Mouse (Mus musculus) urinary bladder, postnatal 25 days (tissue): ENCODE data around the gene Fgf9.

Source experiments
- DNase-seq: peaks from one replicate; pipeline ENCODE4 v3.0.0; 2022; ENCODE audit warnings: low spot score

The Fgf9 gene

GRCm38 (mm10) chr14:58089486-58089885 is 19.1 kb downstream of the Fgf9 start:
- no peak for DNase-seq

DNA sequence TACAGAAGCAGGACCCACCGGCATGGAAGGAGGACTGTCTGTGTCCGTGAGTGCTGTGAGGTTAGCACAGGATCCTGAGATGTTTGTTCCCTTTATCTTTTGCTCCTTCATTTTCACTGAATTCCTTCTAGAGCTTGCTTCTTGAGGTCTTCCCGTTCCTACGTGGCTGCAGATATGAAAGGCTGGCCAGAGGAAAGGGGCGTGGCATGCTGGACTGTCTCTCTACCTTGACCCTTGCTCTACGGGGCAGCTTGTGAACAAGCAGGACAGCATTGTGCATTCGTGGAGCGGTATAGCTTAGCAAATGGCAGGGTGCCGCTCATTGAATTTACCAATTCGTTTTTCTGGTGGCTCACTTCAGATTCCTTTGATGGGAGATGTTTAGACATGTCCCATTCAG is 21.0 kb downstream of the Fgf9 start:
- DNase-seq = no peak

DNA sequence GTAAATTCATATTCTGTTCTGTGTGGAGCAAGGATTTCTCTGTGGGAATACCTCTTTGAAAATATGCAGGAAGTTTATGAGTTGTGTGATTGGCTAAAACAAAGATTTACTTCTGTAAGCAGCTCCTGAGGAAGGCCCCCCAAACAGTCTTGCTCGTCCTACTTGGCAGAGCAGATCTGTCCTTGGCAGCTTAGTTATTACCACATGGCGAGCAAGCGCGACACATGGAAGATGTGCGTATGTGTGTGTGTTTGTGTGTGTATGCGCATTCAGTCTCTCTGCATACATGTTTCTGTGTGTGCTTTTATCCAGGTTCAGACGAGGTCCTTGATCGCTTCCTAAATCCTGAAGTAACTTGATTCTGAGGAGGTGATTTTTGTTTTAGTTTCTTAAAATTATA is 29.3 kb downstream of the Fgf9 start:
- DNase-seq = no peak

DNA sequence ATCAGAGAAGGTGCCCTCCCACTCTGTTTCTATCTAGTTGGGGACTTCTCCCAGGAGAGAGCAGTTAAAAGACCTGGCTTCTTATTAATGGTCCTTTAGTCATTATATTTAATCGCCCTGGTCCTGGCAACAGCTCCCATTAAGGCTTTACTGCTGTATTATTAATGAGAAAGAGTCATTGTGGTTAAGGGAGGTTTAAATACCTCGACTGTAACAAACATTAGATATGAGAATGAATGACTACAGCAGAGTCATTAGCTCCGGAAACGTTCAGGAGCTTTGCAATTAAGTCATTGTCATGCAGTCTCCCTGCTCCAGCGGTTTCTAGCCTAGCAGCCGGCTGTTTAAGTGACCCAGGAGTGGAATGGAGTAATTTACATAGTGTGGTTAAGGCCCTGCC is 31.0 kb downstream of the Fgf9 start:
- DNase-seq = no peak

GRCm38 (mm10) chr14:58104266-58104665 is 33.9 kb downstream of the Fgf9 start:
- no peak for DNase-seq

DNA sequence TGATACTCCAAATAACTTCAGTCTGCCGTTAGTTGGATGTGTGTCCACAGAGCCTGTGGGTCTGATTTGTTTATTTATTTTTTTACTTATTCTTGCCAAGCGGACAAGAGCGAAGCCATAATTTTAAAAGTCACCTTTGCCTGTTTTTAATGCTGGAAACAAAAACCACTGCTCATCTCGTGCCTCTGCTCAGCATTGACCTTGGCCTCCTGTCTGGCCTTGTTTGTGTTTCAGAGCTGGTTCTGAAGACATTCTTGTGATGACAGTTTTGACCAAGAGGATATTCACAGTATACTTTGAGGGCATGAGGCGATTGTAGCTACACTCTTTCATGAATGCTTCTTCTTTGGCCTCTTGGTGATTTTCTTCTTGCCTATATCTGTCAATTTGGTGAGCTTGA is 35.2 kb downstream of the Fgf9 start:
- DNase-seq = no peak

DNA sequence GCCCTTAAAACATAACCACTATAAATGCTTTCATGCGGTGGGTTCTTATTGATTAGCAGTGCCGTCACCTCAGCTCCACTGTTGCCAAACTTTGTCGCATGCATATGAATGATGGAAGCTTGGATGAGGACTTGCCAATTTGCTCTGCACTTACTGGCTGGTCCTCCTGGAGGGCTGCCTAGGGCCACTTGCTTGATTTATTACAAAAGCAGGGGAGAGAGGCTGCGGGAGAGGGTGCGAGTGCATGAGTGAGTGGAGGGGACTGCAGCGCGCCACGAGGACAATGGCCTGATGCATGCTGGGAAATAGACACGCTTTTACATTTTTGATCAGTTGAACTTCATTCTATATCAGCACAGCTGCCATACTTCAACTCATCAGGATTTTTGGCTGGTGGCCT is 39.3 kb downstream of the Fgf9 start:
- no peak for DNase-seq

- no peak for DNase-seq
These were observed 41.2 kb downstream of the Fgf9 start for GRCm38 (mm10) chr14:58111562-58111961.

DNA sequence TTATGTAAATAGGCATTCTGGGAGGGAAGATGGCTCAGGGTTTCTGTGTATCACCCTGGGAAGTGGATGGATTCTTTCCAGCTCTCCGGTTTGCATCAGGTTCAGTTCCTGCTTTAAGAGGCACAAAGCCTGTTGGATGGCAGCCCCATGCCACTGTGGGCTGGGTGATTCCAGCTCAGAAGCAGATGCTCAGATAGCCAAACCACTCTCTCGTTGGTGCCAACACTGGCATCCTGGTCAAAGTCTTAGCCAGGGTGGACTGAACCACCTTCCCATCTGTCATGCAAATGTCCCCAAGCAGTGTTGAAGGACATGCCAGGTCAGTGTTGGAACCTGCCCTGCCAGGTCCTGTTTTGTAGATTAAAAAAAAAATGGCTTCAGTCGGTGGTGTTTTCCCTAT is 42.0 kb downstream of the Fgf9 start:
- DNase-seq = no peak

GRCm38 (mm10) chr14:58113180-58113579 is 42.8 kb downstream of the Fgf9 start:
- no peak for DNase-seq

DNA sequence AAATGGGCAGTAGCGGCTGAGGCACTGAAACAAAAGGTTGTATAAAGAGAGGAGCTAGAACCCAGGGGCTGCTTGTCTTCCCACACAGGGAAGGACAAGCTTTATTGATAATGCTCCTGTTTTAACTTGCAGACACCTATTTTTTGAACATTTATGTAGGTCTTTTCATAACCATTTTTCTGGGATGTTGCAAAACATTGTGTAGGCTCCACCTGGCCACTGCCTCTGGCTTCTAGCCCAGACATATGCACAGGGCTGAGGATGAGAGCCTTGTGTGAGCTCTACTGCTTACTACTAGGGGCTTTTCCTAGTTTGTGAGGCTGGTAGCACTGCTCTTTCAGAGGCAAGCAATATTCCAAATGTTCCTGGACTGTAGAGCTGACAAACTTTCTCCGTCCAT is 43.8 kb downstream of the Fgf9 start:
- DNase-seq = no peak

DNA sequence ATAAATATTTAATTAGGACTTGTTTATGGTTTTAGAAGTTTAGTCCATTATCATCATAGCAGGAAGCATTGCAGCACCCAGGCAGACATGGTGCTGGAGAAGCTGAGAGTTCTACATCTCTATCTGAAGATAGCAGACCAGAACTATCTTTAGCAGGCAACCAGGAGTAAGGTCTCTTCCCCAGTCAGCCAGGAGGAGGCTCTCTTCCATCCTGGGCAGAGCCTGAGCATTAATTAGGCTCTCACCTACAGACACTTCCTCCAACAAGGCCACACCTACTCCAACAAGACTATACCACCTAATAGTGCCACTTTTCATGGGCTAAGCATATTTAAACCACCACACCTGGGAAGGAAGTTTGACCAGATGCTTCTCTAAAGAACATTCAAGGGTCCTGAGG is 54.3 kb downstream of the Fgf9 start:
- DNase-seq = no peak

GRCm38 (mm10) chr14:58126508-58126907 is 56.2 kb downstream of the Fgf9 start:
- DNase-seq = no peak

GRCm38 (mm10) chr14:58139506-58140055 is 69.2 kb downstream of the Fgf9 start:
- DNase-seq = no peak

GRCm38 (mm10) chr14:58149637-58150470 is 79.5 kb downstream of the Fgf9 start:
- DNase-seq = no peak

- no peak for DNase-seq
These were observed 80.1 kb downstream of the Fgf9 start for GRCm38 (mm10) chr14:58150471-58150855.

- no peak for DNase-seq
These were observed 81.8 kb downstream of the Fgf9 start for GRCm38 (mm10) chr14:58152110-58152509.

DNA sequence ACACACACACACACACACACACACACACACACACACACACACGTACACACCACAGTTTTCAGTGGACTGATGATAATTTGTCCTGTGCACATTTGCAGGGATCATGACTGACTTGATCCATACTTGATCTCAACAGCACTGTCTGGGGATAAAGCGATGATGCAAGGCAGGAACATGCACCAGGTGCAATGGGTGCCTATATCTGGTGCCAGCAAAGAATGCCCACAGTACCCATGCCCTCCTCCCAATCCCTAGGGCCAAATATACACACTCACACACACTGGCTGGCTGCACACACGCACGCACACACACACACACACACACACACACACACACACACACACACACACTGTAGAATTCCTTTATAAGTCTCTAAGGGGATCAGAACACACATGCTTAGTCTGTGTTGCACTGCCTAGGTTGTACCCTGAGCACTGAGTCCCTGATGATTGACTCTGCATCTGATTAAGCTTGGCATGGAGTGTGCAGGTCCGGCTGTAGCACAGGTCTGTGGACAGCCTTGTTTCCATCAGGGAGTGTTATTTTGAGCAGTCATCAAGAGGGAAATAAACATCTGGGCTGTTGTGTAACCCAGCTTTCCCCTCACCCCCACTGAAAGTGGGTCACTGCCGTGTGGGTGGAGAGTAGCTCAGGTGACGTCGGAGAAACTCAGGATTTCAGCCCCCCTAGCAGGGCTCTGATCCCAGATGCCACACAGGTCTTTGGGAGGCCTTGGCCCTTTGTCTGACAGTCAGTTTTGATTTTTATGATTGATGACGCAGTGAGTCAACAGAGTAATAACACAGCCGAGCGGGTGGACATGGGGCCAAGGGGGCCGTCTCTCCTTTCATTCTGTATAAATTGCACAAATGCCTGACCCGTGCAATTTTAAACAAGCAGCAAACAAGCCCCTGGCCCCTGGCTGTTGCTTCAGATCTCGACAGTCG is 83.4 kb downstream of the Fgf9 start:
- no peak for DNase-seq

DNA sequence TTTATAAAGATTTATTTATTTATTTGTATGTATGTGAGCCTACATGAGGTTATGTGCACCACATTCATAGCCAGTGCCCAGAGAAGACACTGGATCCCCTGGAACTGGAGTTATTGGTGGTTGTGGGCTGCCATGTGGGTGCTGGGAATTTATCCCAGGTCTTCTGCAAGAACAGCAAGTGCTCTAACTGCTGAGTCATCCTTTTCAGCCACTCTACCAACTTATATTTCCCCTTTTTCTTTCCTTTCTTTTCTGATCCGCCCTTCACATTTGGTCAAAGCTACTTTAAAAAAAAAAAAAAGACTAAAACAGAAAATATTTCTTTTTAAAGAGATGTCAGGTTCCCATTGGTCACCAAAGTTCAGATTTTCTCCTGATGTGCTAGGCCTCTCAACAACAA is 90.3 kb downstream of the Fgf9 start:
- DNase-seq = no peak
